Mouse (Mus musculus) kidney, adult 2 months (tissue): ENCODE data around the gene Acot7.

Experiments used
- CTCF ChIP-seq: fragments of 200-500 bp; conservative IDR thresholded peaks from 2 replicates; pipeline ENCODE4 v1.5.1; 2011; ENCODE audit warnings: low read depth, mild to moderate bottlenecking, control low read depth, low read length, moderate library complexity, mixed read lengths; ENCODE audit not compliant: insufficient read depth, insufficient read length
- POLR2A ChIP-seq: fragments of 200-500 bp; IDR thresholded peaks from one replicate; pipeline ENCODE4 v1.6.1; 2011; ENCODE audit warnings: low read depth, low read length, control low read depth

GRCm38 (mm10) chr4:152140441-152140840, 37.5 kb upstream of the Acot7 start:
- peak; percentile 83 for TF ChIP-seq CTCF
- no peak for TF ChIP-seq POLR2A
